Mouse (Mus musculus) brain, embryonic 14.5 days (tissue): ENCODE measurements at regions not wholly inside any gene's neighbourhood (a gene's known extent, or its start where the extent isn't known, plus 50 kb on each side); places are given as distances from the start of the nearest gene placed in this dataset.

Source experiments
- CTCF ChIP-seq: fragments of 200-500 bp; IDR thresholded peaks from 2 replicates; pipeline ENCODE4 v1.5.1; 2012; ENCODE audit warnings: inconsistent platforms, mild to moderate bottlenecking, moderate library complexity, borderline replicate concordance; ENCODE audit not compliant: insufficient read depth, insufficient read length; ENCODE audit errors: extremely low read depth
- POLR2A ChIP-seq: fragments of 200-500 bp; IDR thresholded peaks from 2 replicates; pipeline ENCODE4 v1.6.1; 2012; ENCODE audit warnings: mild to moderate bottlenecking, inconsistent platforms, borderline replicate concordance; ENCODE audit not compliant: poor library complexity, insufficient read depth, insufficient read length, severe bottlenecking; ENCODE audit errors: extremely low read depth

DNA sequence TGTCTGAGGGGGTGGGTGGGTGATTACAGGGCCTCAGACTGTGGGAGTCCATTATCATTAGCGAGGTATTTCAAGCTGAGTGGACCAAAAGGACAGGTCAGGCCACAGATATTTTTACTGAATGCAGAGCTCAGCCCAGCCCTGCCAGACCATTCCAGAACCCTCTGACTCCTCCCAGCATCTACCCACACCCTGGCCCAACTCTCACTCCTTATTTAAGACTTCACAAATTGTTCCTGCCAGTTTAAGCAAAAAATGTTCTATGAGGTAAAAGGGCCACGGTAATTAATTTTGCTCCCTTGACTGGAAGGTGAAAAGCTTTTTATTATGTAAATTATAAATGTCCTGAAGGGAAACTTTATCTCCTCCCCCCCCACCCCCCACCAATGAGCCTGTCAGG lies 159.3 kb upstream of the 1700066M21Rik start:
- TF ChIP-seq CTCF = no peak
- TF ChIP-seq POLR2A = no peak
